8 mouse cellular contexts compared by ENCODE assay signal in the genomic region with DNA sequence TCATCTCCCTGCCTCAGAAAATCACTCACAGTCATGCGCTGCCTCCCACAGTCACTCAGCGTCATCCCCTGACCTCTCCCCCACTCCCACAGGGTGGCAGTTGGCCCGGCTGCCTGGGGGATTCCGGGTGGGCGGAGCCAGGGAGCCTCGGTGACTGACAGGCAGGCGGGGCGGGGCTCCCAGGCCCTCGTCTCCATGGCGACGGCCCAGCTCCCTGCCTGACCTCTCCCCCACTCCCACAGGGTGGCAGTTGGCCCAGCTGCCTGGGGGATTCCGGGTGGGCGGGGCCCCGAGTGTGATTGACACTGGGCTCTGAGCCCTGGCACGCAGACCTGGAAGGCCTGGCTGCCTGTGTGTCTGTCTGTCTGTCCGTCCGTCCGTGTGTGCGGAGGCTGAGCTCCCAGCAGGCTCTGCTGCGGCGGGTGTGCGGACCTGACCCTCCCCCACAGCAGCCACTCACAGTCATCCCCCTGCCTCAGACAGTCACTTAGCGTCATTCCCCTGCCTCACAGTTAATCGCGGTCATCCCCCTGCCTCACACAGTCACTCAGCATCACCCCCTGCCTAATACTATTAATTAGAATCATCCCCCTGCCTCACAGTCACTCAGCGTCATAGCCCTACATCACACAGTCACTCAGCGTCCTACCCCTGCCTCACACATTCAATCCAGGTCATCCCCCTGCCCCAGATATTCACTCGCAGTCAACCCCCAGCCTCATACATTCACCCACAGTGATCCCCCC. TPM values are rescaled to one million over a fixed set of nuclear protein-coding genes. Genes with fewer than 3 reads are reported as not detected.
A peak's percentile ranks its signal among the peaks of the same experiment; 100 is the strongest.
DNase-seq lines count a peak whose midpoint lies in the region; ATAC-seq and TF ChIP-seq lines count a peak whose summit lies in the region.
"Not testable (repeated sequence)": the region's sequence is repeated elsewhere in the genome, so short reads cannot be mapped to it uniquely, and the experiment has no call there.

No protein-coding gene starts in this region.

- ATAC-seq in erythroblast, adult 5-6 weeks (replicated peaks; ENCODE audit: low FRiP score, poor library complexity, severe bottlenecking): peak; percentile 48
- ATAC-seq in heart, embryonic 11.5 days (replicated peaks; ENCODE audit: insufficient number of reproducible peaks, low FRiP score, low TSS enrichment): peak; percentile 6; the same call in 1 of the 2 replicates
- peak; percentile 19; the same call in 1 of the 2 replicates for ATAC-seq in kidney, embryonic 15.5 days (replicated peaks; ENCODE audit: low FRiP score)
- peak; percentile 56 for ATAC-seq in limb, embryonic 14.5 days (ENCODE audit: low FRiP score, low read depth)
- peak; percentile 78 for ATAC-seq in midbrain, embryonic 14.5 days (ENCODE audit: low FRiP score, low TSS enrichment)

- not testable (repeated sequence) for H3K4me3 ChIP-seq in heart, embryonic 11.5 days (ENCODE audit: low read depth, low read length); limb, embryonic 14.5 days (replicated peaks; ENCODE audit: low read length)
- 0 out of 2 replicates have a peak overlapping the region, but pooled peaks have one; percentile 17 for H3K4me3 ChIP-seq in kidney, embryonic 15.5 days (replicated peaks)
- peak overlapping the region; percentile 10; the same call in 1 of the 2 replicates for H3K4me3 ChIP-seq in midbrain, embryonic 14.5 days (replicated peaks; ENCODE audit: low read depth, low read length)

- not testable (repeated sequence) for H3K4me2 ChIP-seq in heart, embryonic 11.5 days
- peak overlapping the region; percentile 33; the same call in 1 of the 2 replicates for H3K4me2 ChIP-seq in kidney, embryonic 15.5 days
- peak overlapping the region; percentile 28 for H3K4me2 ChIP-seq in limb, embryonic 14.5 days (replicated peaks; ENCODE audit: low read depth, low read length, severe bottlenecking)
- H3K4me2 ChIP-seq in midbrain, embryonic 14.5 days (ENCODE audit: low read length): peak overlapping the region; percentile 40

- TF ChIP-seq POLR2A in limb, embryonic 14.5 days (IDR thresholded peaks at IDR 0.05; ENCODE audit: borderline replicate concordance, extremely low read depth, insufficient read depth, insufficient read length): not testable (repeated sequence)

- not testable (repeated sequence) for H3K27ac ChIP-seq in heart, embryonic 11.5 days (ENCODE audit: low read depth, low read length); kidney, embryonic 15.5 days; limb, embryonic 14.5 days (replicated peaks; ENCODE audit: low read depth, low read length)
- peak overlapping the region; percentile 74 for H3K27ac ChIP-seq in midbrain, embryonic 14.5 days (replicated peaks; ENCODE audit: low read depth, low read length)

- peaks cover 30% of the 10 kb centered on the region for H3K36me3 ChIP-seq in heart, embryonic 11.5 days (ENCODE audit: control insufficient read depth, insufficient read depth, low read length)
- peaks cover 31% of the 10 kb centered on the region for H3K36me3 ChIP-seq in kidney, embryonic 15.5 days
- peaks cover 41% of the 10 kb centered on the region for H3K36me3 ChIP-seq in limb, embryonic 14.5 days (ENCODE audit: control insufficient read depth, insufficient read depth, low read length)
- peaks cover 33% of the 10 kb centered on the region for H3K36me3 ChIP-seq in midbrain, embryonic 14.5 days (ENCODE audit: control insufficient read depth, insufficient read depth, low read length)

- H3K4me1 ChIP-seq in heart, embryonic 11.5 days (ENCODE audit: control insufficient read depth, insufficient read depth, low read length); kidney, embryonic 15.5 days; limb, embryonic 14.5 days (ENCODE audit: control insufficient read depth, insufficient read depth, low read length); midbrain, embryonic 14.5 days (ENCODE audit: control insufficient read depth, insufficient read depth, low read length): not testable (repeated sequence)

- 23% methylated on average over 19 of the region's 28 CpGs for WGBS in heart, embryonic 11.5 days (ENCODE audit: insufficient replicate concordance)
- WGBS in kidney, embryonic 15.5 days: 11% methylated on average over 12 of the region's 28 CpGs
- whole genome bisulfite sequencing in limb, embryonic 14.5 days: 44% methylated on average over 25 of the region's 28 CpGs
- WGBS in midbrain, embryonic 14.5 days: 24% methylated on average over 27 of the region's 28 CpGs

- DNase-seq in 416B (ENCODE audit: low read depth): peak; percentile 97
- DNase-seq in adrenal gland, postnatal 36 days: peak; percentile 99 to 100
- DNase-seq in limb, embryonic 14.5 days (ENCODE audit: low spot score): peak; percentile 11
- peak; percentile 69 for DNase-seq in midbrain, embryonic 14.5 days
- peak; percentile 95 to 100 for DNase-seq in spleen, adult 18-20 months

- not testable (repeated sequence) for H3K9ac ChIP-seq in heart, embryonic 11.5 days (ENCODE audit: low read depth, low read length); kidney, embryonic 15.5 days; limb, embryonic 14.5 days (ENCODE audit: low read depth, low read length, severe bottlenecking); midbrain, embryonic 14.5 days (replicated peaks; ENCODE audit: low read length)

- H3K9me3 ChIP-seq in heart, embryonic 11.5 days (replicated peaks; ENCODE audit: control insufficient read depth, low read length): peaks cover 45% of the 10 kb centered on the region
- peaks cover 30% of the 10 kb centered on the region for H3K9me3 ChIP-seq in kidney, embryonic 15.5 days (replicated peaks)
- H3K9me3 ChIP-seq in limb, embryonic 14.5 days (ENCODE audit: control insufficient read depth, low read length): peaks cover 72% of the 10 kb centered on the region
- H3K9me3 ChIP-seq in midbrain, embryonic 14.5 days (ENCODE audit: control insufficient read depth, low read length): peaks cover 56% of the 10 kb centered on the region

- H3K27me3 ChIP-seq in heart, embryonic 11.5 days (ENCODE audit: control insufficient read depth, insufficient read depth, low read length); kidney, embryonic 15.5 days; midbrain, embryonic 14.5 days (ENCODE audit: control insufficient read depth, insufficient read depth, low read length): not testable (repeated sequence)
- peaks cover 18% of the 10 kb centered on the region for H3K27me3 ChIP-seq in limb, embryonic 14.5 days (ENCODE audit: control insufficient read depth, insufficient read depth, low read length)

RNA-seq across cellular contexts. Expression of a gene that starts 18.2 kb away (rescaled TPM):
- 100 to 1,000 TPM; 159 to 258 TPM for total RNA-seq in adrenal gland, postnatal 36 days (2021)
- 4.0 and 24.0 TPM in 2 replicates for total RNA-seq in erythroblast, adult 5-6 weeks (2015; ENCODE audit: low replicate concordance)
- 59.6 and 87.8 TPM in 2 replicates for total RNA-seq in erythroblast, adult 5-6 weeks (2017; ENCODE audit: low replicate concordance)
- 95.5 and 157 TPM in 2 replicates for polyA plus RNA-seq in heart, embryonic 11.5 days (2014; fragmentation: Nextera tagmentation; extraction: Ambion mirVana)
- polyA plus RNA-seq in kidney, embryonic 15.5 days (2015; fragmentation: Nextera tagmentation; extraction: Ambion mirVana): 193 and 248 TPM in 2 replicates
- polyA plus RNA-seq in limb, embryonic 14.5 days (2012; rRNA removed): 580 and 2,943 TPM in 2 replicates
- polyA plus RNA-seq in limb, embryonic 14.5 days (2014; fragmentation: Nextera tagmentation; extraction: Ambion mirVana): 187 and 412 TPM in 2 replicates
- polyA plus RNA-seq in midbrain, embryonic 14.5 days (2014; fragmentation: Nextera tagmentation; extraction: Ambion mirVana): 126 and 339 TPM in 2 replicates

Comparison
In these comparisons a context has a peak if more than half of its experiments do, and no peak if none do; other contexts are left out.
1. DNase-seq: peak in every context shown above with its lines; median percentile 100 in adrenal gland, postnatal 36 days; 98 in spleen, adult 18-20 months; 97 in 416B; 69 in midbrain, embryonic 14.5 days; 11 in limb, embryonic 14.5 days.
2. ATAC-seq: peak in every context shown above with its lines; median percentile 78 in midbrain, embryonic 14.5 days; 56 in limb, embryonic 14.5 days; 48 in erythroblast, adult 5-6 weeks; 19 in kidney, embryonic 15.5 days; 6 in heart, embryonic 11.5 days.